Mouse (Mus musculus): ENCODE measurements around the gene Gsn. TPM values are rescaled to one million over a fixed set of nuclear protein-coding genes. Genes with fewer than 3 reads are reported as not detected.
A peak's percentile ranks its signal among the peaks of the same experiment; 100 is the strongest.

The Gsn gene
- polyA plus RNA-seq, 1 experiment from 2014 or later, result 18.9 TPM

DNA sequence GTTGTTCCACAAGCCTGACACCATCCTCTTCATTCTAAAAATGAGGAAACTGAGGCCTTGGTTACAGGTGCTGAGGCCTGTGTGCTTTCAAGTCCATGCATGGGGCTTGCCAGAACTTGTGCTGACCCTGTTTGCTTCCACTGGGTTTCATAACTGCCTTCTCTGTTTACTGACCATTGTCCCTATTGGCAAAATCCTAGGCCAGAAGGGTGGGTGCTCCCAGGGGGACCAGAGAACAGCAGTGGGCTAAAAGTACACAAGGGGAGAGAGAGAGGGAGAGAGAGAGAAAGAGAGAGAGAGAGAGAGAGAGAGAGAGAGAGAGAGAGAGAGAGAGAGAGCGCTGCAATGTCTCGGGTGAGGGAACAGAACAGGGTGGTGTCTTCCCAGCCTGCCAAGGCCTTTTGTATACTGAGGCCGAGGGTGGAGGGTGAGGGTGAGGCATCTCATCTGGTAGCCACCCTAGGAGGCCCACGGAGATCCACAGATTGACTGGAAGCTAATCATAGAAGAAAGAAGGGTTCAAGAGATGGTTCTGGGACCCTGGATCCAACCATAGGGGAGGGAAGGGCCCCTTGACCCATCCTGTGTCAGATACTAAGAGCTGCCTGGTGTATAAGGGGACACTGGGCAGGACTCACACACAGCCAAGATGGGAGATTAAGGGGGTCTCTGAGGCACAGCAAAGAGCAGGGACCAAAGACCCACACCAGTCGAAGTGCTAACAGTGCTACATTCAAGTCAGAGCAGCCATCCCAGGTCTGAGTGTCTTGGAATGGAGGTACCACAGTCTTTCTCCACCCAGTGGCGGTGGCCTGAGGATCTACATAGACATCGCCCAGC is 22.4 kb downstream of the Gsn start:
- H3K27me3 ChIP-seq (ENCODE audit: control insufficient read depth, insufficient read depth, low read length), result peaks cover 22% of the 10 kb centered on the region
- H3K4me3 ChIP-seq (replicated peaks; ENCODE audit: low read depth, low read length), result no peak overlapping the region
- H3K36me3 ChIP-seq (ENCODE audit: control insufficient read depth, insufficient read depth, low read length), result no peaks in the 10 kb centered on the region
- WGBS, result 84% methylated on average over 7 of the region's 7 CpGs
- no peak overlapping the region for H3K4me2 ChIP-seq (ENCODE audit: low read length)
- no peak overlapping the region for H3K9ac ChIP-seq (replicated peaks; ENCODE audit: low read length)
- ATAC-seq (ENCODE audit: low FRiP score, low TSS enrichment), result no peak
- peaks cover 5% of the 10 kb centered on the region for H3K4me1 ChIP-seq (ENCODE audit: control insufficient read depth, insufficient read depth, low read length)
- no peak for DNase-seq
- H3K27ac ChIP-seq (replicated peaks; ENCODE audit: low read depth, low read length), result no peak overlapping the region
- no peaks in the 10 kb centered on the region for H3K9me3 ChIP-seq (ENCODE audit: control insufficient read depth, low read length)

DNA sequence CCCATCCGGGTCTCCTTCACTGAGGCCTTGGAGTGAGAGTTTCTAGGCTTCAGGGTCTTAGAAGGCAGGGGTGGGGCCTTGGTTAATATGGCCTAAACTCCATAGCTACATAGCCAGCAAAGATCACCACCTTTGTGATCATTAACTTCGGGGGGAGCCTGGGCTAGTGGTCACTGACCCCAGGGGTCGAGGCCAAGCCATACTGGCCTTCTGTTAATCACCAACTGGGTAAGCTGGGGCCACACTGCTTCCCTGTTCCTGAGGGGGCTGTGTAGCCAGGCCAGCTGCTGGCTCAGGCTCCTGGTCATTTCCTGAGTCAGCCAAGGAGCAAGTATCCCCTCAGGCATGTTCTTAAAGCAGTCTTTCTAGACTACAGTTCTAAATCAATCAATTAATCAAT is 23.8 kb downstream of the Gsn start:
- 77% methylated on average over 3 of the region's 3 CpGs for WGBS
- ATAC-seq (ENCODE audit: low FRiP score, low TSS enrichment), result no peak
- no peak overlapping the region for H3K4me3 ChIP-seq (replicated peaks; ENCODE audit: low read depth, low read length)
- no peaks in the 10 kb centered on the region for H3K36me3 ChIP-seq (ENCODE audit: control insufficient read depth, insufficient read depth, low read length)
- no peak overlapping the region for H3K27ac ChIP-seq (replicated peaks; ENCODE audit: low read depth, low read length)
- peaks cover 5% of the 10 kb centered on the region for H3K4me1 ChIP-seq (ENCODE audit: control insufficient read depth, insufficient read depth, low read length)
- H3K9me3 ChIP-seq (ENCODE audit: control insufficient read depth, low read length), result no peaks in the 10 kb centered on the region
- peaks cover 24% of the 10 kb centered on the region for H3K27me3 ChIP-seq (ENCODE audit: control insufficient read depth, insufficient read depth, low read length)
- H3K9ac ChIP-seq (replicated peaks; ENCODE audit: low read length), result no peak overlapping the region
- DNase-seq, result no peak
- H3K4me2 ChIP-seq (ENCODE audit: low read length), result no peak overlapping the region

DNA sequence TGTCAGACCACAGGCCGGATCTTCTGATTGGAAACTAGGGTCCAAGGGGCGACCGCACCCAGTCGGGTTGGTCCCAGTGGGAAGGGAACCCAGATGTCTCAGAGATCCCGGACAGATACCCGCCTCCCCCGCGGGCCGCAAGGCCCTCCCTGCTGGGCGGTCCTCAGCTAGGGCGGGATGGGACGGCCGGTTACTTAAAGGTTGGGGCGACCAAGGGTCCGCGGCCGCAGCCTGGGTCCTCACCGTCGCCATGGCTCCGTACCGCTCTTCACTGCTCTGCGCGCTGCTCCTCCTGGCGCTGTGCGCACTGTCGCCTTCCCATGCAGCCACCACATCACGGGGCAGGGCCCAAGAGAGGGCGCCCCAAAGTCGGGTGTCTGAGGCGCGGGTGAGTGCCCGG is 26.0 kb downstream of the Gsn start:
- WGBS, result 2% methylated on average over 32 of the region's 32 CpGs
- H3K27me3 ChIP-seq (ENCODE audit: control insufficient read depth, insufficient read depth, low read length), result peaks cover 24% of the 10 kb centered on the region
- no peak for ATAC-seq (ENCODE audit: low FRiP score, low TSS enrichment)
- peak; percentile 27 for DNase-seq
- no peaks in the 10 kb centered on the region for H3K9me3 ChIP-seq (ENCODE audit: control insufficient read depth, low read length)
- H3K4me2 ChIP-seq (ENCODE audit: low read length), result peak overlapping the region; percentile 46
- no peak overlapping the region for H3K9ac ChIP-seq (replicated peaks; ENCODE audit: low read length)
- no peak overlapping the region for H3K4me3 ChIP-seq (replicated peaks; ENCODE audit: low read depth, low read length)
- H3K27ac ChIP-seq (replicated peaks; ENCODE audit: low read depth, low read length), result no peak overlapping the region
- peaks cover 5% of the 10 kb centered on the region for H3K4me1 ChIP-seq (ENCODE audit: control insufficient read depth, insufficient read depth, low read length)
- H3K36me3 ChIP-seq (ENCODE audit: control insufficient read depth, insufficient read depth, low read length), result no peaks in the 10 kb centered on the region

DNA sequence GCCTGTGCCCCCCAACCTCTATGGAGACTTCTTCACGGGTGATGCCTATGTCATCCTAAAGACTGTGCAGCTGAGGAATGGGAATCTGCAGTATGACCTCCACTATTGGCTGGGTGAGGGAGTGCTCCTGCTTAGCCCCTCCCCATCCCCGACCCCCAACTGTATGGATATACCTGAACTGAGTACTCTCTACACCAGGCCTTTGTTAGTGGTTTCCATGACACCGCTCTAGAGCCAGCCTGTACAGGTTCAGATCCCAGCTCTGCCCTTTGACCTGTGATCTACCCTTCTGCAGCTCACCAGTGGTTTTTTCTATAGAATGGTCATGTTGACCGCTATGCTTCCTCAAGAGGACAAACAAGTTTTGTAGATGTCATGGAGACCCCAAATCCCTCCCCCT is 27.8 kb downstream of the Gsn start:
- Histone ChIP-seq H3K9me3 (ENCODE audit: control insufficient read depth, low read length) (no peaks in the 10 kb centered on the region), H3K27me3 (ENCODE audit: control insufficient read depth, insufficient read depth, low read length) (peaks cover 24% of the 10 kb centered on the region), H3K27ac (replicated peaks; ENCODE audit: low read depth, low read length) (no peak overlapping the region), H3K4me3 (replicated peaks; ENCODE audit: low read depth, low read length) (no peak overlapping the region), H3K4me2 (ENCODE audit: low read length) (no peak overlapping the region), H3K36me3 (ENCODE audit: control insufficient read depth, insufficient read depth, low read length) (no peaks in the 10 kb centered on the region), H3K9ac (replicated peaks; ENCODE audit: low read length) (no peak overlapping the region), H3K4me1 (ENCODE audit: control insufficient read depth, insufficient read depth, low read length) (peaks cover 5% of the 10 kb centered on the region)
- 81% methylated on average over 4 of the region's 4 CpGs for WGBS
- ATAC-seq (ENCODE audit: low FRiP score, low TSS enrichment) (no peak), DNase-seq (no peak)

DNA sequence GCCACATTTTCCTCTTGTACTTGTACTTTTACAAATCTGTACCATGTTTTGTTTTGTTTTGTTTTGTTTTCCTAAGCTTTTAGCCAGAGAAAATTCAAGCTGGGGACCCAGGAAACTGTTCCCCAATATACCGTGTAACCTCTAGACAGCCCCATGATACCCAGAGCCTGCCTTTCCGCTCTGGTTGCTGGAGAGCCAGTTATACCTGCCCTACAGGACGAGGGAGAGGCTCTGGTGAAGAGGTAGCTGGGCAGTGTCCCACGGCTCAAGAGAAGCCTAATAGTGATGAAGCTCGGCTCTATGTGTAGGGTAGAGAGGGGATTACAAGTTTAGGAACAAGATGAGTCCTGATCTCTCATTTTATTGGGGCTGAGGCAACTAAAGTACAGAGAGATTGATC is 29.0 kb downstream of the Gsn start:
- no peaks in the 10 kb centered on the region for H3K9me3 ChIP-seq (ENCODE audit: control insufficient read depth, low read length)
- no peak overlapping the region for H3K27ac ChIP-seq (replicated peaks; ENCODE audit: low read depth, low read length)
- H3K36me3 ChIP-seq (ENCODE audit: control insufficient read depth, insufficient read depth, low read length), result no peaks in the 10 kb centered on the region
- H3K27me3 ChIP-seq (ENCODE audit: control insufficient read depth, insufficient read depth, low read length), result peaks cover 24% of the 10 kb centered on the region
- H3K9ac ChIP-seq (replicated peaks; ENCODE audit: low read length), result no peak overlapping the region
- no peak for ATAC-seq (ENCODE audit: low FRiP score, low TSS enrichment)
- no peak for DNase-seq
- H3K4me2 ChIP-seq (ENCODE audit: low read length), result no peak overlapping the region
- WGBS, result 76% methylated on average over 5 of the region's 5 CpGs
- H3K4me3 ChIP-seq (replicated peaks; ENCODE audit: low read depth, low read length), result no peak overlapping the region
- H3K4me1 ChIP-seq (ENCODE audit: control insufficient read depth, insufficient read depth, low read length), result peaks cover 5% of the 10 kb centered on the region

DNA sequence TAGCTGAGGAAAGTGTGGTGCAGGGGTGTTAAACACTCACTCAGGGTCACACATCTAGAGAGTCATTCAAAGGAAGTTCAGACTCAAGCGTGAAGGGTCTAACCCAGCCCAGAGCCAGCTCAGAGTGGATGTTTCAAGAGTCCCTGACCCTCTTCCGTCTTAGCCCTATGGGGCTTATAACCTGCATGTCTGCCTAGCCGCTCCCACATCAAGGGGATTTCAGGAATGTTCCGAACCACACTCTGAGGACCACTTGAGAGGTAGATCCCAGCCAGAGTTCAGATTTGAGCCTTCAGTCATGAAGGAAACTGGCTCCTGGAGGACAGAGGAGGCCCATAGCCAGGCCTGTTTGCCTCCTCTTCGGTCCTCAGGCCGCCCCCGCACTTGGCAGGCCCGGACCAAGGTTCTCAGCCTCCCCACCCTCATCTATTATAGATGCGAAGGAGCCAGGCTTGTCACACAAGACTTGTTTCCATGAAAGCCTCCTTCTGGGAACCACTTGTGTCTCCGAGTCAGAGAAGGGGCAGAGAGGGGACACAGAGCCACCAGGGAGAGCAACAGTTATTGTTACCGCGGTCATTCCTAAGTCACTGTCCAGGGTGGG is 30.9 kb downstream of the Gsn start:
- Histone ChIP-seq H3K4me3 (replicated peaks; ENCODE audit: low read depth, low read length) (no peak overlapping the region), H3K4me1 (ENCODE audit: control insufficient read depth, insufficient read depth, low read length) (peaks cover 4% of the 10 kb centered on the region), H3K9me3 (ENCODE audit: control insufficient read depth, low read length) (no peaks in the 10 kb centered on the region), H3K4me2 (ENCODE audit: low read length) (no peak overlapping the region), H3K27ac (replicated peaks; ENCODE audit: low read depth, low read length) (no peak overlapping the region), H3K27me3 (ENCODE audit: control insufficient read depth, insufficient read depth, low read length) (peaks cover 17% of the 10 kb centered on the region), H3K36me3 (ENCODE audit: control insufficient read depth, insufficient read depth, low read length) (no peaks in the 10 kb centered on the region), H3K9ac (replicated peaks; ENCODE audit: low read length) (no peak overlapping the region)
- DNase-seq (no peak), ATAC-seq (ENCODE audit: low FRiP score, low TSS enrichment) (no peak)
- WGBS, result 78% methylated on average over 12 of the region's 12 CpGs

DNA sequence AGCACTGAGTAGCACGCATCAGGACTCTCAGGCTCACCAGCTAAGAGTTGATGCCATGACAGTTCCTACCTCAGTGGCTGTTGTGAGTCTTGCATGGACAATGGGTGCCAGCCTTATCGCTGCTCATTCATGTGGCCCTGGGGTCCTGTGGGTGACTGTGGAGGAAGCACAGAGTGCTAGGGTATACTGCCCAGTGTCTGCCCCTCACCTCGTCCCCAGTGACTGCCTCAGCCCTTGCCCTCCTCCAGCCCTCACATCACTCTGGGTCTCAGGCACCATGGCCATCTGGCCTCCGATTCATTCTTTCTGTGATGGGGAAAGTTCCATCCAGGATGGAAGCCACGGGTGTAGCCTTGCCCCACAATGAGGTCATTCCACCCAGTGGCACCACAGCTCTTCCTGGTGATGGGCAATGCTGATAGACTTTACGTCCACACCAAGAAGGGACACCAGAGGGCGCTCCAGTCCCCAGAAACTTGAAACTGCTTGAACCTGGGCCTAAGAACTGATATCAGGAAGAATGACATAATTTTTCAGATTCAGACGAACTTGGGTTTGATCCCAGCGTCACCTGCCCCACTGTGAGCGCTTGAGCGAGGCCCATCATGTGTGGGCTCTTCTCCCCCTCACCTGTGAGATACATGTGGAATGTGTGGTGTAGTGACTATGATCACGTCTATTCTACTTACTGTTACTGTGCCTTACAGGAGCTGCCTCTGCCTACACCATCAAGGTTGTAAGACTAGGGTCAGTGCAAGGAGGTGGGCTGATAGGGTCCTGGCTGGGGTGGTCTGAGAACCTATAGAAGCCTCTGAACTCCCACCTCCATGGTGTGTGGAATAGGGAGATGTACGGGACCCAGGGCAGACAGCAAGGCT is 32.8 kb downstream of the Gsn start:
- H3K4me3 ChIP-seq (replicated peaks; ENCODE audit: low read depth, low read length), result no peak overlapping the region
- H3K36me3 ChIP-seq (ENCODE audit: control insufficient read depth, insufficient read depth, low read length), result no peaks in the 10 kb centered on the region
- no peaks in the 10 kb centered on the region for H3K9me3 ChIP-seq (ENCODE audit: control insufficient read depth, low read length)
- no peaks in the 10 kb centered on the region for H3K4me1 ChIP-seq (ENCODE audit: control insufficient read depth, insufficient read depth, low read length)
- no peaks in the 10 kb centered on the region for H3K27me3 ChIP-seq (ENCODE audit: control insufficient read depth, insufficient read depth, low read length)
- 44% methylated on average over 13 of the region's 13 CpGs for WGBS
- ATAC-seq (ENCODE audit: low FRiP score, low TSS enrichment), result peak; percentile 20
- H3K4me2 ChIP-seq (ENCODE audit: low read length), result no peak overlapping the region
- H3K9ac ChIP-seq (replicated peaks; ENCODE audit: low read length), result no peak overlapping the region
- H3K27ac ChIP-seq (replicated peaks; ENCODE audit: low read depth, low read length), result no peak overlapping the region
- peak; percentile 90 for DNase-seq

DNA sequence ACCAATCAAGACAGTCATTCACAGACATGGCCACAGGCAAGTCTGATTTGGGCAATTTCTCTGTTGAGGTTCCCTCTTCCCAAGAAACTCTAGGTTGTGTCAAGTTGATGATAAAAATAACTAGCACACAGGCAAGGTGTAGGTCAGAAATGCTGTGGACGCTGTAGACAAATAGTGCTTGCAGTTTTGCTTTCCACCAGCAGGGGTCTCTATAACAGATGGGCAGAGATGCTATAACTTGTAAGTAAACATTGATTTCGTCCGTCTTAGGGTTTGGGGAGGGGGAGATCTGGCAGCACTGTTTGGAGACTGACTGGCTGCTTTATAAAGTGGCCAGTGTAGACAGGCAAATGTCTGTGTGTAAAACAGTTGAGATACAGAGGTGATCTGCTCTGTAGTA is 35.7 kb downstream of the Gsn start:
- H3K27me3 ChIP-seq (ENCODE audit: control insufficient read depth, insufficient read depth, low read length), result no peaks in the 10 kb centered on the region
- 27% methylated on average over 3 of the region's 3 CpGs for WGBS
- no peak overlapping the region for H3K27ac ChIP-seq (replicated peaks; ENCODE audit: low read depth, low read length)
- no peaks in the 10 kb centered on the region for H3K9me3 ChIP-seq (ENCODE audit: control insufficient read depth, low read length)
- H3K4me2 ChIP-seq (ENCODE audit: low read length), result no peak overlapping the region
- peak; percentile 68 for DNase-seq
- H3K4me1 ChIP-seq (ENCODE audit: control insufficient read depth, insufficient read depth, low read length), result no peaks in the 10 kb centered on the region
- H3K36me3 ChIP-seq (ENCODE audit: control insufficient read depth, insufficient read depth, low read length), result no peaks in the 10 kb centered on the region
- ATAC-seq (ENCODE audit: low FRiP score, low TSS enrichment), result no peak
- H3K9ac ChIP-seq (replicated peaks; ENCODE audit: low read length), result no peak overlapping the region
- H3K4me3 ChIP-seq (replicated peaks; ENCODE audit: low read depth, low read length), result no peak overlapping the region

Measured in midbrain, embryonic 14.5 days (tissue).